20 mouse cellular contexts compared by ENCODE assay signal in genomic region chr4:46614641-46615040, GRCm38 (mm10). TPM values are rescaled to one million over a fixed set of nuclear protein-coding genes. Genes with fewer than 3 reads are reported as not detected.
DNase-seq lines count a peak whose midpoint lies in the region; ATAC-seq and TF ChIP-seq lines count a peak whose summit lies in the region.
"Had no signal": no experiment of that assay in that cellular context is flagged by ENCODE, and none has a peak within 500 bp of the region (broad histone marks: within the 10 kb centered on the region; RNA-seq: fewer than 3 reads in every experiment).

No protein-coding gene starts in this region.

- no peaks in the 10 kb centered on the region for H3K27me3 ChIP-seq in thymus, adult 2 months (ENCODE audit: control insufficient read depth, insufficient read depth, low read length)
- H3K27me3 ChIP-seq in G1E (ENCODE audit: insufficient read depth, low read length) = peaks cover 73% of the 10 kb centered on the region
- H3K27me3 ChIP-seq in liver, embryonic 15.5 days = peaks cover 11% of the 10 kb centered on the region; the same call in 1 of the 2 replicates

- H3K27ac ChIP-seq in thymus, adult 2 months (ENCODE audit: control insufficient read depth, insufficient read depth, low read length) = no peak overlapping the region
- no peak overlapping the region for H3K27ac ChIP-seq in liver, embryonic 15.5 days (replicated peaks)
- H3K27ac ChIP-seq: embryonic facial prominence, embryonic 15.5 days; forebrain, embryonic 13.5 days; limb, embryonic 15.5 days; midbrain, embryonic 13.5 days had no signal

- no peak for ATAC-seq in G1E (ENCODE audit: extremely low read depth, insufficient number of reproducible peaks, low FRiP score, poor library complexity, severe bottlenecking)
- ATAC-seq in liver, embryonic 15.5 days (ENCODE audit: insufficient read depth) = no peak
- ATAC-seq in neutrophil, adult 5-6 weeks (ENCODE audit: extremely low read depth, insufficient number of reproducible peaks, low FRiP score, poor library complexity, severe bottlenecking) = peak; percentile 25
- ATAC-seq in erythroblast, adult 5-6 weeks (replicated peaks; ENCODE audit: low FRiP score, poor library complexity, severe bottlenecking) = no peak
- ATAC-seq: activated CD4-positive, CD25-positive, alpha-beta regulatory T cell, adult 4 months; CD4-positive, CD25-positive, alpha-beta regulatory T cell, adult 4 months; forebrain, embryonic 13.5 days; inflammation-experienced regulatory T-cells, adult 6 months; midbrain, embryonic 13.5 days had no signal

- no peak overlapping the region for H3K9ac ChIP-seq in liver, embryonic 15.5 days
- H3K9ac ChIP-seq: embryonic facial prominence, embryonic 15.5 days; forebrain, embryonic 13.5 days; limb, embryonic 15.5 days; midbrain, embryonic 13.5 days had no signal

- H3K9me3 ChIP-seq in G1E (replicated peaks) = no peaks in the 10 kb centered on the region
- H3K9me3 ChIP-seq in liver, embryonic 15.5 days (replicated peaks) = no peaks in the 10 kb centered on the region
- H3K9me3 ChIP-seq: embryonic facial prominence, embryonic 15.5 days; forebrain, embryonic 13.5 days; limb, embryonic 15.5 days; midbrain, embryonic 13.5 days had no signal

- DNase-seq in thymus, postnatal 0 days (ENCODE audit: low spot score) = peak; percentile 58
- no peak for DNase-seq in thymus, adult 2 months
- DNase-seq in G1E (ENCODE audit: low spot score) = no peak
- no peak for DNase-seq in kidney, adult 8-10 months
- DNase-seq: adrenal gland, postnatal 14 days; cerebellum, adult 9-11 months; embryo, embryonic 11 days; kidney, adult 9 months; kidney, postnatal 4 days; lung, postnatal 10 days had no signal

- no peak for TF ChIP-seq CTCF in thymus, adult 2 months (IDR thresholded peaks at IDR 0.05; ENCODE audit: borderline replicate concordance, control insufficient read depth, extremely low read depth, insufficient read depth, low read length, poor library complexity)
- no peak for TF ChIP-seq CTCF in G1E (IDR thresholded peaks at IDR 0.05; ENCODE audit: low read depth, low read length)

- H3K4me2 ChIP-seq in liver, embryonic 15.5 days = peak overlapping the region; percentile 37
- H3K4me2 ChIP-seq: embryonic facial prominence, embryonic 15.5 days; forebrain, embryonic 13.5 days; limb, embryonic 15.5 days; midbrain, embryonic 13.5 days had no signal

- H3K36me3 ChIP-seq in thymus, adult 2 months (ENCODE audit: control insufficient read depth, insufficient read depth, low read length) = no peaks in the 10 kb centered on the region
- H3K36me3 ChIP-seq in G1E (replicated peaks) = no peaks in the 10 kb centered on the region
- no peaks in the 10 kb centered on the region for H3K36me3 ChIP-seq in liver, embryonic 15.5 days (replicated peaks)
- H3K36me3 ChIP-seq: embryonic facial prominence, embryonic 15.5 days; limb, embryonic 15.5 days; midbrain, embryonic 13.5 days had no signal

- no peak; the same call in 1 of the 2 replicates for TF ChIP-seq POLR2A in thymus, adult 2 months (IDR thresholded peaks at IDR 0.05; ENCODE audit: control insufficient read depth, extremely low read depth, insufficient read depth, low read length, poor library complexity)

- H3K4me3 ChIP-seq in thymus, adult 2 months (ENCODE audit: control insufficient read depth, insufficient read depth, low read length) = no peak overlapping the region
- H3K4me3 ChIP-seq in G1E (ENCODE audit: low read depth, low read length) = peak overlapping the region; percentile 36; the same call in 1 of the 2 replicates
- 0 out of 2 replicates have a peak overlapping the region, but pooled peaks have one; percentile 8 for H3K4me3 ChIP-seq in liver, embryonic 15.5 days (replicated peaks)
- H3K4me3 ChIP-seq: embryonic facial prominence, embryonic 15.5 days; forebrain, embryonic 13.5 days; limb, embryonic 15.5 days; midbrain, embryonic 13.5 days had no signal

- 17% methylated on average over 9 of the region's 9 CpGs for WGBS in thymus, adult 2 months
- WGBS in liver, embryonic 15.5 days (ENCODE audit: insufficient replicate concordance) = 26% methylated on average over 9 of the region's 9 CpGs

- H3K4me1 ChIP-seq in thymus, adult 2 months (replicated peaks; ENCODE audit: control insufficient read depth, insufficient read depth, low read length) = peaks cover 16% of the 10 kb centered on the region
- peaks cover 56% of the 10 kb centered on the region for H3K4me1 ChIP-seq in G1E (ENCODE audit: insufficient read depth, low read depth, low read length)
- H3K4me1 ChIP-seq in liver, embryonic 15.5 days (replicated peaks) = peaks cover 8% of the 10 kb centered on the region
- H3K4me1 ChIP-seq: embryonic facial prominence, embryonic 15.5 days; forebrain, embryonic 13.5 days had no signal

RNA-seq across cellular contexts. Expression of gene Coro2a, which starts 12.6 kb away (rescaled TPM):
- polyA plus RNA-seq in thymus, postnatal 0 days (2015; fragmentation: Nextera tagmentation; extraction: Ambion mirVana) = 12.2 and 14.5 TPM in 2 replicates
- polyA plus RNA-seq in thymus, adult 2 months (2012; rRNA removed) = 13.5 and 15.9 TPM in 2 replicates
- total RNA-seq in G1E (2014; fragmentation: Nextera tagmentation) (148 and 158 TPM in 2 replicates), G1E (2017) (79.5 and 79.6 TPM in 2 replicates)
- 480 and 501 TPM in 2 replicates for polyA plus RNA-seq in G1E (2012)
- 2.9 and 3.2 TPM in 2 replicates for polyA plus RNA-seq in liver, embryonic 15.5 days (2015; fragmentation: Nextera tagmentation; extraction: Ambion mirVana)
- 26.6 and 36.5 TPM in 2 replicates for total RNA-seq in neutrophil, adult 5-6 weeks (2017)
- 6.7 and 18.6 TPM in 2 replicates for total RNA-seq in erythroblast, adult 5-6 weeks (2015; ENCODE audit: low replicate concordance)
- 4.3 and 5.6 TPM in 2 replicates for total RNA-seq in erythroblast, adult 5-6 weeks (2017; ENCODE audit: low replicate concordance)

RNA-seq across cellular contexts. Expression of gene Tbc1d2, which starts 35.4 kb away (rescaled TPM):
- 2.1 and 2.2 TPM in 2 replicates for polyA plus RNA-seq in thymus, postnatal 0 days (2015; fragmentation: Nextera tagmentation; extraction: Ambion mirVana)
- 1.7 and 2.0 TPM in 2 replicates for polyA plus RNA-seq in thymus, adult 2 months (2012; rRNA removed)
- not detected in 2 replicates for total RNA-seq in G1E (2014; fragmentation: Nextera tagmentation)
- 0.12 and 0.16 TPM in 2 replicates for total RNA-seq in G1E (2017)
- 0.01 TPM in 1 of 2 replicates, not detected in the other for polyA plus RNA-seq in G1E (2012)
- polyA plus RNA-seq in liver, embryonic 15.5 days (2015; fragmentation: Nextera tagmentation; extraction: Ambion mirVana) = 0.78 and 0.93 TPM in 2 replicates
- 3.3 and 3.7 TPM in 2 replicates for total RNA-seq in neutrophil, adult 5-6 weeks (2017)
- total RNA-seq in erythroblast, adult 5-6 weeks (2015; ENCODE audit: low replicate concordance) = 0.84 and 1.5 TPM in 2 replicates
- total RNA-seq in erythroblast, adult 5-6 weeks (2017; ENCODE audit: low replicate concordance) = 3.2 and 3.9 TPM in 2 replicates

Comparison
In these comparisons a context has a peak if more than half of its experiments do, and no peak if none do; other contexts are left out.
1. RNA of gene Coro2a, which starts 12.6 kb away (polyA plus RNA-seq): 480 to 501 TPM in G1E; 12.2 to 14.5 TPM in thymus, postnatal 0 days, 13.5 to 15.9 TPM in thymus, adult 2 months and 2.9 to 3.2 TPM in liver, embryonic 15.5 days; every median in the first group is over 10 times any median in the second.